Mouse (Mus musculus) erythroblast, embryonic 14.5 days (primary cell): ENCODE measurements around the gene Scn2a.

Experiments used
- GATA1 ChIP-seq: IDR thresholded peaks from 2 replicates; pipeline ENCODE4 v1.6.1; 2012; ENCODE audit warnings: low read length, inconsistent platforms, mixed read lengths
- TAL1 ChIP-seq: IDR thresholded peaks from 3 replicates; pipeline ENCODE4 v1.6.1; 2012; ENCODE audit warnings: low read length, inconsistent platforms, mixed read lengths

DNA sequence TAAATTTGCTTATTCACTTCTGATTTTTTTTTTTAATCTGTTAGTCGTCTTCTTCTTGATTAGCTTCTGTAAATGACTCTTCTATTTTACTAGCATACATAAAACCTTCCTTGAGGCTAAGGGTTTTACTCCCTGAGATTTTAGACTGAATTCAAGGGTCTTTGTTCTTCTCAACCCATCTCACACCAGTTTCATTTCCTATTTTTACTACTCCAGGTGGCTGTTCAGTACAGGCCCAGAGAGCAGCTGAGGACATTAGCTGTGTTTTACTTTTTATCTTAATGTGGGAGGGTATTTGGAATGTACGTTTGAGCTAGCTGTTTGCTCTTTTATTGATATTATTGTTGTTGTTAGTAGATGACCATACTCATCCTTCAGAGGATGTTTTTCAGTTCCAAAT, 162.8 kb downstream of the Scn2a start:
- TF ChIP-seq TAL1, result no peak
- no peak for TF ChIP-seq GATA1
